Mouse (Mus musculus): ENCODE data around the gene Gm3194.
"Not testable (repeated sequence)": the region's sequence is repeated elsewhere in the genome, so short reads cannot be mapped to it uniquely, and the experiment has no call there.

DNA sequence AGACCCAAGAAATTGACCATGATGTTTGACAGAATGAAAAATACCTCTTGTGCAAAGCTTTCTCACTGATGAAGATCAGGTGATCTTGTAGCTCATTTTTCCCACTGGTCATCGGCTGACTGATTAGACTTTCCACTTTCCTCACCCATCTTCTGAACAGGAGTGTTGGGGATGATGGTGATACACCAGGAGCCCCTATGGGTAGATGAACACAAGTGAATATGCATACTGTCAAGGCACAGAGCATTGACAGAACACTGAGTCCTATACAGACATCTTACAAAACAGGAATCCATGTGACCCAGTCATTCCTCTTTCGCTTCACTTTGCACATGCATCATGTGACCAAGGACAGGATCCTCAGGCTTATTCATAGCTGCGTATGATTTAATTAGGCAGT is at the start of gene Gm3194:
- TF ChIP-seq CTCF (IDR thresholded peaks at IDR 0.05; ENCODE audit: borderline replicate concordance, insufficient read depth, low read depth, low read length); POLR2A (IDR thresholded peaks at IDR 0.05; ENCODE audit: borderline replicate concordance, insufficient read depth, low read length): not testable (repeated sequence)
